Mouse (Mus musculus) embryonic facial prominence, embryonic 12.5 days (tissue): ENCODE data around the gene Pxn. TPM values are rescaled to one million over a fixed set of nuclear protein-coding genes. Genes with fewer than 3 reads are reported as not detected.

Experiments used
- microRNA-seq: library from miRNA; unstranded; fragments of <30 nt; microRNA quantifications from one replicate; pipeline ENCODE4, GENCODE M21; 2017
- polyA plus RNA-seq: library from polyadenylated mRNA; unstranded; fragments of >200 nt; fragmentation: Nextera tagmentation; extraction: Ambion mirVana; gene quantifications from 2 replicates; pipeline ENCODE4 v1.2.1, GENCODE M21; 2016

Gene Pxn
- polyA plus RNA-seq, 1 experiment from 2014 or later: 47.1 TPM

Small RNA genes within 50 kb of the gene (microRNA-seq; reads per million reads assigned to microRNA genes)
- not detected for gene Mir7029

Other genes starting within 250 kb of the Pxn start
- gene Rnf10, start 233.8 kb upstream of the Pxn start, polyA plus RNA-seq: 184 and 187 TPM in 2 replicates
- gene Coq5, start 227.0 kb upstream of the Pxn start, polyA plus RNA-seq: 45.5 and 46.2 TPM in 2 replicates
- 1,589 and 1,712 TPM in 2 replicates for gene Dynll1, start 205.7 kb upstream of the Pxn start, polyA plus RNA-seq
- gene Srsf9, start 179.5 kb upstream of the Pxn start, polyA plus RNA-seq: 418 and 420 TPM in 2 replicates
- 29.0 and 30.0 TPM in 2 replicates for gene Gatc, start 165.5 kb upstream of the Pxn start, polyA plus RNA-seq
- gene Triap1, start 165.5 kb upstream of the Pxn start, polyA plus RNA-seq: 55.5 and 56.7 TPM in 2 replicates
- 652 and 721 TPM in 2 replicates for gene Cox6a1, start 157.7 kb upstream of the Pxn start, polyA plus RNA-seq
- gene Msi1, start 77.1 kb upstream of the Pxn start, polyA plus RNA-seq: 38.7 and 40.2 TPM in 2 replicates
- not detected in 2 replicates for gene Pla2g1b, start 40.4 kb upstream of the Pxn start, polyA plus RNA-seq
- gene Sirt4, start 22.0 kb upstream of the Pxn start, polyA plus RNA-seq: 23.2 and 25.9 TPM in 2 replicates
- 1,232 and 1,233 TPM in 2 replicates for gene Rplp0, start 52.8 kb downstream of the Pxn start, polyA plus RNA-seq
- 56.1 and 57.9 TPM in 2 replicates for gene Gcn1l1, start 58.6 kb downstream of the Pxn start, polyA plus RNA-seq
- gene Rab35, start 125.2 kb downstream of the Pxn start, polyA plus RNA-seq: 18.5 and 20.5 TPM in 2 replicates
- gene Bicdl1, start 224.9 kb downstream of the Pxn start, polyA plus RNA-seq: 12.4 and 14.1 TPM in 2 replicates